Mouse (Mus musculus) intestine, postnatal 0 days (tissue): ENCODE results near the gene Adgrg7. TPM values are rescaled to one million over a fixed set of nuclear protein-coding genes. Genes with fewer than 3 reads are reported as not detected.

ENCODE experiments used
- ATAC-seq: fragments of 200-750 bp; cut with Nextera tagmentation; 2 replicates; pipeline ENCODE4 v1.8.0; 2017; ENCODE audit warnings: mild to moderate bottlenecking, moderate TSS enrichment, moderate library complexity
- H3K27ac ChIP-seq: fragments of 300-500 bp; sonication (generic); 2 replicates; pipeline ENCODE4 v1.5.1; 2014; ENCODE audit warnings: mild to moderate bottlenecking, low read depth, low read length, moderate library complexity
- H3K27me3 ChIP-seq: fragments of 300-500 bp; sonication (generic); replicated peaks from 2 replicates; pipeline ENCODE4 v1.6.1; 2014; ENCODE audit warnings: low read length, mixed read lengths; ENCODE audit not compliant: control insufficient read depth, insufficient read depth
- H3K36me3 ChIP-seq: fragments of 300-500 bp; sonication (generic); 2 replicates; pipeline ENCODE4 v1.6.1; 2014; ENCODE audit warnings: mild to moderate bottlenecking, moderate library complexity; ENCODE audit not compliant: control insufficient read depth, insufficient read depth
- H3K4me1 ChIP-seq: fragments of 300-500 bp; sonication (generic); replicated peaks from 2 replicates; pipeline ENCODE4 v1.6.1; 2014; ENCODE audit warnings: antibody characterized with exemption, low read length, mixed read lengths; ENCODE audit not compliant: control insufficient read depth, insufficient read depth
- H3K4me2 ChIP-seq: fragments of 300-500 bp; sonication (generic); replicated peaks from 2 replicates; pipeline ENCODE4 v1.6.1; 2014; ENCODE audit warnings: low read depth, mild to moderate bottlenecking, moderate library complexity
- H3K4me3 ChIP-seq: fragments of 300-500 bp; sonication (generic); 2 replicates; pipeline ENCODE4 v1.5.1; 2014; ENCODE audit warnings: low read depth, low read length
- H3K9ac ChIP-seq: fragments of 300-500 bp; sonication (generic); 2 replicates; pipeline ENCODE4 v1.6.1; 2014; ENCODE audit warnings: mild to moderate bottlenecking, low read depth, low read length
- H3K9me3 ChIP-seq: fragments of 300-500 bp; sonication (generic); 2 replicates; pipeline ENCODE4 v1.6.1; 2016; ENCODE audit warnings: mixed run types; ENCODE audit not compliant: control insufficient read depth
- CTCF ChIP-seq: sonication (generic); IDR thresholded peaks from 2 replicates; pipeline ENCODE4 v1.5.1; 2016; ENCODE audit warnings: low read depth, mild to moderate bottlenecking, control low read depth, antibody characterized with exemption, moderate library complexity
- WGBS: fragments of 180-500 bp; shearing (Covaris S2); extraction: QIAGEN DNeasy Blood & Tissue Kit; methylation state at CpG from one replicate; pipeline ENCODE4 v1.1.7; 2014; 5-methylcytosine and 5-hydroxymethylcytosine counted together
- polyA plus RNA-seq: library from polyadenylated mRNA; unstranded; fragments of >200 nt; fragmentation: Nextera tagmentation; extraction: Ambion mirVana; gene quantifications from 2 replicates; pipeline ENCODE4 v1.2.1, GENCODE M21; 2015

Adgrg7 gene
- polyA plus RNA-seq, 1 experiment from 2014 or later: 18.4 TPM

DNA sequence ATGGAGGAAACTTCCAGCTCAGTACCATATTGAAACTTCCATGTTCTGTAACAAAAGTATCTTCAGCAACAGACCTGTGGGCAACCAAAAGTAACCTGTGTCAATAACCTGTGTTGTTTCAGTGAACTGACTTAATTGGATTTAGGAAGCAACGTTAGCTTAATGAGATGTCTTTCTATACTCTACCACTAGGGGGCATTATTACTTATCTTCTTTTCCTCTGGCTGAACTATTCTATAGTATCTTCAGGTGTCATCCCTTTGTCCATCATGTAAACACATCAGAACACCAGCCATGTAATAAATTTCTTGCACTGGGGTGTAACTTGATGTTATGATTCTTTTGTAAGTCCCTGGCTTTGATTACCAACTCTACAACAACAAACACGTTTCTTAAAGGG, 4.8 kb upstream of the Adgrg7 start:
- peak; percentile 70 for TF ChIP-seq CTCF
- WGBS: 43% methylated on average over 2 of the region's 2 CpGs
- H3K27me3 ChIP-seq: no peaks in the 10 kb centered on the region

GRCm38 (mm10) chr16:56799541-56800029, 3.9 kb upstream of the Adgrg7 start:
- H3K9ac ChIP-seq: no peak overlapping the region

More for the DNA sequence above, 4.8 kb upstream of the Adgrg7 start:
- no peak overlapping the region for H3K4me2 ChIP-seq
- H3K9ac ChIP-seq: no peak overlapping the region
- H3K4me3 ChIP-seq: no peak overlapping the region
- 0 out of 2 replicates have a peak, but pooled peaks cover 3% of the 10 kb centered on the region for H3K4me1 ChIP-seq
- H3K27ac ChIP-seq: no peak overlapping the region
- H3K36me3 ChIP-seq: no peaks in the 10 kb centered on the region
- no peak for ATAC-seq
- H3K9me3 ChIP-seq: no peaks in the 10 kb centered on the region

GRCm38 (mm10) chr16:56798873-56799272, 3.2 kb upstream of the Adgrg7 start:
- Histone ChIP-seq H3K36me3 (no peaks in the 10 kb centered on the region), H3K4me1 (0 out of 2 replicates have a peak, but pooled peaks cover 3% of the 10 kb centered on the region), H3K4me2 (no peak overlapping the region), H3K27ac (no peak overlapping the region), H3K9ac (no peak overlapping the region), H3K4me3 (no peak overlapping the region), H3K27me3 (no peaks in the 10 kb centered on the region), H3K9me3 (no peaks in the 10 kb centered on the region)
- TF ChIP-seq CTCF: no peak
- 29% methylated on average over 7 of the region's 7 CpGs for WGBS
- ATAC-seq: no peak

More at GRCm38 (mm10) chr16:56799541-56800029, 3.9 kb upstream of the Adgrg7 start:
- H3K27me3 ChIP-seq: no peaks in the 10 kb centered on the region
- no peak overlapping the region for H3K4me3 ChIP-seq
- H3K9me3 ChIP-seq: no peaks in the 10 kb centered on the region
- WGBS: 76% methylated on average over 3 of the region's 3 CpGs
- 0 out of 2 replicates have a peak, but pooled peaks cover 3% of the 10 kb centered on the region for H3K4me1 ChIP-seq
- no peak for TF ChIP-seq CTCF
- no peak overlapping the region for H3K4me2 ChIP-seq
- ATAC-seq: no peak
- no peaks in the 10 kb centered on the region for H3K36me3 ChIP-seq
- no peak overlapping the region for H3K27ac ChIP-seq

DNA sequence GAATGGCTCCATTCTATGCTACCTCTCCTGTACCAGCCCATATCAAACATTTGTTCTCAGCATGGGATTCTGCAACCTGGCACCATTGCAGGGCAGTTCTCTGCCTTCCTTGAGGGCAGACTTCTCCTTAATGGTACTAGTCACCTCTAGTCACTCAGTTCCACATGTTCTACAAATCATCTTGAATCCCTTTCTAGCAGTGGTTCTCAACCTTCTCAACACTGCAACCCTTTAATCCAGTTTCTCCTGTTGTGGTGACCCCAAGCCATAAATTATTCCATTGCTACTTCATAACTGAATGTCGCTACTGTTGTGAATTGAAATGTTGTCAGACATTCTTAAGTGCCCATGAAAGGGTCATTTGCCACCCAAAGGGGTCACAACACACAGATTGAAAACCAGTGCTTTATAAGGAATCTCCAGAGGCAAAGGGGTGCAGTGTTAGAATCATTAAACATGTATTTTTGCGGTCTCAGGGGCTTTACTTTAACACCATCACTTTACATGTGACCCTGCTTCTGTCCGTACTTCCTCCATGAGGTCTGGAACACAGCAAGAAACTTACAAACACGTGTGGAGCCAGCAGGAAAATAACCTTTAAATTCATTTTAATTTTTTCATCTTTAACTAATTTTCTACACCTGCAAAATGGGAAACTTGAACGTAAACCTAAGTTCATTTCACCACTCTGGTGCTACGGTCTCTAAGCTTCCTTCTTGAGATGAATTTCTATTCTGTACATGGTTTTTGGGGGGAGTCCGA, 1.1 kb downstream of the Adgrg7 start:
- peak overlapping the region; percentile 58 for H3K4me2 ChIP-seq
- ATAC-seq: peak; percentile 44

DNA sequence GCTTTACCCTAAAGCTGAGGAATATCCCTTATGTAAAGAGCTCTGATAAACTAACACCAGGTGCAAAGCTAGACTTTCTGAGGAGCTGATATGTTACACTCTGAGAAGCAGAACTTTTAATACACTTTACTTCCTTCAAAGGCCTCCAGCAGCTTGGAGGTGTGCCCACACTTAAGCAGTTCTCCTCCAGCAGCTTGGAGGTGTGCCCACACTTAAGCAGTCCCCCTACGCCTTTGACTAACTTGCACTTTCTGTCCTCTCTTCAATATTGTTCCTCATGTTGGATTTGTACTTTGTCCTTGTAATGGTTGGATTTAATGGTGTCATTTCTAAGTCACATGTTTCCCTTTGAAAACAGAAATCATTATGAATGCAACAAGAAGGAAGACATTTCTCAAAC, 1.9 kb downstream of the Adgrg7 start:
- ATAC-seq: peak; percentile 96

More for the DNA sequence above, 1.1 kb downstream of the Adgrg7 start:
- WGBS: 65% methylated on average over 7 of the region's 7 CpGs
- Histone ChIP-seq H3K4me1 (0 out of 2 replicates have a peak, but pooled peaks cover 3% of the 10 kb centered on the region), H3K36me3 (no peaks in the 10 kb centered on the region), H3K9me3 (no peaks in the 10 kb centered on the region), H3K9ac (peak overlapping the region; percentile 8; the same call in 1 of the 2 replicates), H3K4me3 (peak overlapping the region; percentile 50), H3K27ac (peak overlapping the region; percentile 68), H3K27me3 (no peaks in the 10 kb centered on the region)
- no peak for TF ChIP-seq CTCF

GRCm38 (mm10) chr16:56785943-56786342, 9.7 kb downstream of the Adgrg7 start:
- no peak overlapping the region for H3K27ac ChIP-seq

More for the DNA sequence above, 1.9 kb downstream of the Adgrg7 start:
- Histone ChIP-seq H3K4me3 (no peak overlapping the region), H3K9ac (no peak overlapping the region), H3K4me1 (0 out of 2 replicates have a peak, but pooled peaks cover 3% of the 10 kb centered on the region), H3K27me3 (no peaks in the 10 kb centered on the region), H3K9me3 (no peaks in the 10 kb centered on the region), H3K27ac (peak overlapping the region; percentile 60), H3K4me2 (peak overlapping the region; percentile 58), H3K36me3 (no peaks in the 10 kb centered on the region)
- 32% methylated on average over 1 of the region's 1 CpGs for WGBS
- no peak for TF ChIP-seq CTCF

More at GRCm38 (mm10) chr16:56785943-56786342, 9.7 kb downstream of the Adgrg7 start:
- H3K9ac ChIP-seq: no peak overlapping the region
- TF ChIP-seq CTCF: no peak
- no peak overlapping the region for H3K4me3 ChIP-seq
- H3K4me1 ChIP-seq: no peaks in the 10 kb centered on the region; the same call in 1 of the 2 replicates
- ATAC-seq: peak; percentile 60; the same call in 1 of the 2 replicates
- H3K9me3 ChIP-seq: no peaks in the 10 kb centered on the region
- H3K27me3 ChIP-seq: no peaks in the 10 kb centered on the region
- no peaks in the 10 kb centered on the region for H3K36me3 ChIP-seq
- 66% methylated on average over 2 of the region's 2 CpGs for WGBS
- no peak overlapping the region for H3K4me2 ChIP-seq
